Mouse (Mus musculus) T-helper 17 cell (primary cell): Measurements from ENCODE around the gene Slc35g2.

Experiments used
- in situ Hi-C, 2 experiments: fragments of 300-600 bp; cut with MboI, MseI; formaldehyde crosslinking; loops; 1 replicate in 1 of 2; 2 replicates in 1 of 2; pipeline ENCODE4 v1.15.1; 2025; ENCODE audit warnings: high pct_unique_total_duplicates in 2 of 2

Slc35g2 gene

GRCm38 (mm10) chr9:100560251-100560890 lies 10.5 kb downstream of the Slc35g2 start:
- in situ Hi-C loops = loop anchor here in 1 of 2 experiments (5.0 kb wide), 1 partner anchor 82 kb away; no protein-coding TSS in a partner anchor

GRCm38 (mm10) chr9:100558991-100559390 lies 11.9 kb downstream of the Slc35g2 start:
- in situ Hi-C loops = no loop called here

- in situ Hi-C loops = no loop called here
These were observed 12.8 kb downstream of the Slc35g2 start for GRCm38 (mm10) chr9:100558023-100558573.

DNA sequence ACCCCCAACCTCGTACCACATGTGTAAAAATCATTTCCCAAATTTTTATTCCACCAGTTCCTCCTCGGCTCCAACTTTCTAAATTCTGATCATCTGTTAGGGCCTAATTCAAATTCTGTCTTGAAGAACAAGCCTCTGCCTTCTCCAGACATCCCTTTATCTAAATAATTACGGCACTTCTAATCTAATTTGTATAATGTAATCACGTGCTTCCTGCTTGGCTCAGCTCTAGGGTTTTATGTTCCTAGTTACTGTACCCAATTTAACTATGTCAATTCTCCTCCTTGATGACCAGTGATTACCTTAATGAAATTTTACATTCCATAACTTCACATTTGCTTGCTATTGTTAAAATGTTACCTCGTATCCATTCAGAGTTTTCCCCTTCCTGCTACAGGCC lies 15.2 kb downstream of the Slc35g2 start:
- in situ Hi-C loops = no loop called here

GRCm38 (mm10) chr9:100548313-100548712 lies 22.6 kb downstream of the Slc35g2 start:
- in situ Hi-C loops = no loop called here

GRCm38 (mm10) chr9:100546594-100546910 lies 24.3 kb downstream of the Slc35g2 start:
- in situ Hi-C loops = no loop called here

DNA sequence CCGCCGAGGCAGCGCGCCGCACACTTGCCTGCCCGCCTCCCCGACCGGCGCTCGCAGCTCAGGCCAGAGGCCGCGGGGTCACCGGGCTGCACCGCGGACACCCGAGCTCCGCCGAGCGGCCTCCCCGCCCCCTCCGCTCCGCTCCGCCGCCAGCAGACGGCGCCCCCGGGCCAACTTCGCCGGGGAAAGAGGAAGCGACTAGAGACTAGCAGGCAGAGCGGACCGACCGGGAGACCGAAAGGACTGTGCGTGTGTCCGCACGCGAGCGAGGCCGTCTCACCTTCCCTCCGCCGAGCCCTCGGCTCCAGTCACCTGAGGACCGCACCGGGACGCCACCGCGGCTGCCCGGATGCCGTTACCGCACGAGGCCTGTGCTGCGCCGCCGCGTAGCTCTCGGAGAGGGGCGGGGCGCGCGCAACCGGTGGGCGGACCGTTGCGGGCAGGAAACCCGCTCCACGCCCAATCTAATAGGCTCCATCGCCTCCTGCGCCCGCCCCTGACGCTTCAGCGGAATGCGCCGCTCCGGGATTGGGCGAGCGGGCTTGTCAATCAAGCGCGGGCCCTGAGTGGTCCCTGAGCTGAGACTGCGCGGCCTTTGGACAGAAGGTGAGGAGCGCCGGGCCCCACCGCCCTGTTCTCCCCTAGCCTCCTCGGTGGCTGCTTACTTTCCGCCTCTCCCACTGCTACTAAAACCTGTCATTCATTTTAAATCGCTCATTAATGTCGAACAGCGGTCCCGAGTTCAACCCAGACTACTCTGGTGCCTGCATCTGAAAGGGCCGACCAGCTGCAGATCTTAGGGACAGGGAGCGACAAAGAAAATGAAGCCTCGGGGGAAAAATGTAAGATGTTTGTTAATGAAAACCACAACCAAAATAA lies 24.9 kb downstream of the Slc35g2 start, which contains the start of gene Nck1:
Nck1 (minus strand) TSS at position 420 of the 879 bp plus-strand sequence.
- in situ Hi-C loops = no loop called here

- in situ Hi-C loops = no loop called here
These were observed 25.8 kb downstream of the Slc35g2 start for GRCm38 (mm10) chr9:100544948-100545714.

DNA sequence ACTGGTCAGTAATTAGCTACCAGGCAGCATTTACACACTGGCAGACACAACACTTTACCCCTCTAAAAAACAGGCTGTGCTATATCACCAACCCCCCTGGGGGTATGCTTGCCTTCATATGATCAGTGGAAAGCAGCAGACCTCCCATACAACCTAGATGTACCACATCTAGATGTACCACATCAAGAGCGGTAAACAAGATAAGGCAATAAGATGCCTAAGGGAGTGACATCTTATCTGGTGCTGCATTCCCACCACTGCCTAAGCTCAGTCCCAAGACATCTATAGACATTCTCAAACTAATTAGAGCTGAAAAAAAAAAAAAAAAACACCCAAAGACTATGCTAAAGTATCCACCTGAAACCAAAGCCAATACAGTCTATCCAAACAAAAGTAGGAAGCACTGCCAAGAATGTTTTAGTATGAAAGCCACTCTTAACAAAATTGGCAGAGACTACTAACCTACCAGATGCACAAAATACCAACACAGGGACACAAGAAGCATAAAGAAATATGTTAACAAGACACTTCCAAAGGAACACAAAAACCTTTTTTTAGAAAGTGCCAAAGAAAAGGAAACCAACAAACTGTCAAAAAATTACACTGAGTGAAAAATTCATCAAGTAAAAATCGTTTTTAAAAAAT lies 35.1 kb downstream of the Slc35g2 start:
- in situ Hi-C loops = loop anchor here in 1 of 2 experiments (5.0 kb wide), 1 partner anchor 83 kb away; no protein-coding TSS in a partner anchor

DNA sequence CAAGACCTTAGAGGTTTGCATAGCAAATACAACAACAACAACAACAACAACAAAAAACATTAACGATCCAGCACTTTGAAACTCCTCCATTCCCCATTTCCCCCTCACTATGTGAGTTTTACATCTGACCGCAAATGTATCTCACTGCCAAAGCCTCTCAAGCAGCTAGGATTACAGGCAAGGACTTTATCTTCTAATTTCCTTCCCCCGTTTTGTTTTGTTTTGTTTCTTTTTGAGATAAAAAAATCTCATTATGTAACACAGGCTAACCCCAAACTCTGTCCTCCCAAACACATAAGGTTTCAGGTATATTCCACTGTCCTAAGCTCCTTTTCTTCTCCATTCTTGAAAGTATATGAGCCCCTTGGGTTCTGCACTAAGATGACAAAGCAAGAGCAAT lies 36.2 kb downstream of the Slc35g2 start:
- in situ Hi-C loops = loop anchor here in 1 of 2 experiments (5.0 kb wide), 1 partner anchor 82 kb away; no protein-coding TSS in a partner anchor

DNA sequence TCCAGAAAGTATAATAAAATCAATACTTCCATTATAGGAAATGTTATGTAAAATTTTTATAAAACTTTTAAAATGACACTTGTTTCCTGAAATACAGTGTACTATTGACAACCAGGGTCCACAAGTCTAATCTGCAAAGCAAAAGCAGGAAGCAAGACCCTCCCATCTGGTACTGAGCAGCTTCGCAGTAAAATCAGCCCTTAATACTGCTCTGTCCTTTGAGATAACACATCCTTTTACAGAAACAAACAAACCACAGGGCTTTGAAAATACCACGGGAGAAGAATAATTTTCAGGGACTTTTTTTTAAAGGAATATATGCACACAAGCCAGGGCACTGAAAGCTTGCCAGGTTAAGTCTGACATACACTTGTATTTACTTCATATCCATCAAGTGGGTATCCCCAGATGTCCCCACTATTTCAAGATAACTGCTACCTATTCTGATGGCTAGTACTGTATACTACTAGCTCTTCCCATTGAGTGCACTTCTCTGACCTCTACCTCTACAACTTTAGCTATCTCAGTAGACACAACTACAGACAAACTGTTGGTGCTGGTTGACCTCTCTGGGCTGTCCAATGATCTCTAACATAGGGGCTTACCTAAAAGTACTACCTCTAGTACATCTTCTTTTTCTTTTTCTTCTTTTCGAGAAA lies 37.9 kb downstream of the Slc35g2 start:
- in situ Hi-C loops = no loop called here

GRCm38 (mm10) chr9:100531296-100531695 lies 39.6 kb downstream of the Slc35g2 start:
- in situ Hi-C loops = no loop called here

DNA sequence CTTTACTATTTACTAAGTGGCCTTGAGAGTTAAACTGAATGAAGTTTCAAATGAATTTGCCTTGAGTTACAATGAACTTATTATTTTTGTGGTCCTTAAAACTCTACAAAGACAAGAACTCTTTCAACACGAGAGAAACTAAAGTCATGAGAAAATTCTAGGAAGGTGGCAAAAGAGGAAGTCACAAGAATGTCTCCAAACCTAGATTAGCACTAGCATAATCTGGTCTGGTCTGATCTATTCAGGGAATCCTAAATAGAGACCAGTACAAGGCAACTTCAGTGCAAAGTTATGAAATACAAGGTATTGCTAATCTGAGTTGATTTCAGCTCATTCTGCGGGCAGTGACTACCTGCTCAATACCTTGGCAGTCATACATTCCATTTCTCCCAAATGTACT lies 45.7 kb downstream of the Slc35g2 start:
- in situ Hi-C loops = no loop called here

DNA sequence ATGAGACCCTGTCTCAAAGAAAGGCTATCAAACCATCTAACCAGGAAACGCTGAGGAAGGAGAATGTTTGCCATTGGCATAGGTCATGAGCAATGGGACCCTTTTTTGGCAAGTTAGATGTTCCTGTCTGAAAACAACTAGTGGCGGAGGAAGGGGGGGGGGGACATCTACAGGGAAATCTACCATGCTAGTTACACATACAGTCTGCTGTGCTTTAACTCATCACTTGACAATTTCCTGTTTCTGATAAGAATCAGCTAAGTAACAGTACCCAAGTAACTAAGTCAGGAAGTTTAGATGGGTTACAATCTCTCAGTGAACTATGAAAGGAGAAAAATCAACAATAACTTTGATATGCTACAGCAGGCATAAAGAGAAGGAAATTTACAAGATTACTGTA lies 48.9 kb downstream of the Slc35g2 start:
- in situ Hi-C loops = no loop called here

GRCm38 (mm10) chr9:100520586-100520985 lies 50.3 kb downstream of the Slc35g2 start:
- in situ Hi-C loops = no loop called here

DNA sequence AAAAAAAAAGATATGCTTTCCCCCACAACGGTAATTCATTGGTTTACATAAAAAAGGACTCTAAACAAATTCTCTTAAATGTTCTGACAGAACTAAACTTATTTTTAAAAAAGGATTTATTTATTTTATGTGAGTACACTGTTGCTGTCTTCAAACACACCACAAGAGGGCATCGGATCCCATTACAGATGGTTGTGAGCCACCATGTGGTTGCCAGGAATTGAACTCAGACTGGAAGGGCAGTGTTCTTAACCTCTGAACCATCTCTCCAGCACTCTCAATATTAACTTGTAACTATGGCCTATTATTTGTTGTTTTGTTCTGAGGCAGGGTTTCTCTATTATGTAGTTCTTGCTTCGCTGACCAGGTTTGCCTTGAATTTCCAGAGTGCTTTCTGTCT lies 50.9 kb downstream of the Slc35g2 start:
- in situ Hi-C loops = no loop called here

- in situ Hi-C loops = no loop called here
These were observed 63.3 kb downstream of the Slc35g2 start for GRCm38 (mm10) chr9:100507581-100507980.

DNA sequence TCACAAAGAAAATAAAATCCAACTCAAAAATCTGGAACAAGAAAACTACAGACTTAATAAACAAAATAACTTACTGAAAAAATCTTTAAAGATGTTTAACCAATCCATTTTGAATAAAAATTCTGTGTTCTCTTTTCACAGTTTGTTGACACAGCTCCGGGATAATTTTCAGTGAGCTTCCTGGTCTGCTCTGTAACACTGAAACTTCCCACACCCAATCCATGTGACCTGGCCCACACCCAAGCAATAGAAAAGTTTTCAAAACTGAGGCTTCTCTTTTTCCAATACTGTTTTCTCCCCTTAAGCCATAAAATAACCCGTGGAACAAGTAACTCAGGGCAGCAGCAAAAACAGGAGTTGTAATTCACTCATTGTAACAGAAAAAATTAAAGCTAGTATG lies 64.2 kb downstream of the Slc35g2 start:
- in situ Hi-C loops = no loop called here

GRCm38 (mm10) chr9:100505498-100505897 lies 65.4 kb downstream of the Slc35g2 start:
- in situ Hi-C loops = no loop called here
